Mouse (Mus musculus): ENCODE measurements at regions not wholly inside any gene's neighbourhood (a gene's known extent, or its start where the extent isn't known, plus 50 kb on each side); places are given as distances from the start of the nearest gene placed in this dataset.

GRCm38 (mm10) chr16:76669795-76670194 lies 296.2 kb upstream of the Nrip1 start:
- no peak for TF ChIP-seq CTCF (IDR thresholded peaks at IDR 0.05; ENCODE audit: borderline replicate concordance, extremely low read depth, insufficient read depth, insufficient read length)
- TF ChIP-seq POLR2A (IDR thresholded peaks at IDR 0.05; ENCODE audit: borderline replicate concordance, extremely low read depth, insufficient read depth, insufficient read length, poor library complexity, severe bottlenecking): no peak

Measured in brain, embryonic 14.5 days (tissue).